Mouse (Mus musculus) ES-E14 (cell line): Measurements from ENCODE around the gene Fbxw24.
"Not testable (repeated sequence)": the region's sequence is repeated elsewhere in the genome, so short reads cannot be mapped to it uniquely, and the experiment has no call there.

ENCODE experiments used
- CHD2 ChIP-seq: IDR thresholded peaks from 2 replicates; pipeline ENCODE4 v1.6.1; 2014; ENCODE audit warnings: mild to moderate bottlenecking, low read depth, low read length, inconsistent platforms
- HCFC1 ChIP-seq: IDR thresholded peaks from 2 replicates; pipeline ENCODE4 v1.6.1; 2012; ENCODE audit warnings: low read length, inconsistent platforms, borderline replicate concordance; ENCODE audit not compliant: insufficient read depth
- ZC3H11A ChIP-seq: IDR thresholded peaks from 2 replicates; pipeline ENCODE4 v1.6.1; 2012; ENCODE audit warnings: low read depth, mild to moderate bottlenecking, inconsistent platforms, low read length, borderline replicate concordance

GRCm38 (mm10) chr9:109568162-109568561 lies 57.7 kb downstream of the Fbxw24 start, which contains the start of gene Fbxw15:
- TF ChIP-seq ZC3H11A, HCFC1, CHD2: not testable (repeated sequence)
